Comparison of ENCODE assay signal across 8 mouse cellular contexts in the genomic region with DNA sequence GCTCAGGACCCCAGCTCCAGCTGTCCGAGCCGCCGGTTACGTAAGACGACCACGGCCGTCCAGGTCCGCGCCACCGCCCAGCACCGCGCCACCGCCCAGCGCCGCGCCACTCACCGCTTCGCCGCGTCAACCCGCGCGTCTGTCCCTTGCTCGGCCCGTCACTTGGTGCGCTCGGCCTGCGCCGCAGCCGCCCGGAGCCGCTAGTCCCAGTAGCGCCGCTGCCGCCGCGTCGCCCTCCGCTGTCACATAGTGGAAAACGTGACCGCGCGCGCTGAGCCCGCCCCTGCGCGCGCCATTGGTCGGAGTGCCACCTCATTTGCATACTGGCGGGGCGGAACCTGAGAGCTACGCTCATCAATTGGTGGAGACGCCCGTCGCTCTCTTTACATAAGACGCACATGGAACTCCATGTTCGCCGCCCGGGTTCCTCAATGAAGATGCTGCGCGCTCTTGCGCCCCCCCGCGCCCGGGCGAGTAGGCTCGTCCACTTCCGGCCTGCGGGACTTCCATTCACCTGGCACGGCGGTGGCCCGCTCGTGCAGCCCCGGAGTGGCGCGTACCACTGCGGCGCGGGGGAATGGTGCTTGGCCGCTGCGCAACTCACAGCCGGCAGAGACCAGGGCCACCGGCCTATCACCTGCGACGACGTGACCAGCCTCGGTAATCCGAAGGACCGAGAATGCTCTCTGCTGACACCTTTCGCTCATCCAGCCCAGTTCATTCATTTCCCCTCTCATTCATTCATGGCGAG. TPM values are rescaled to one million over a fixed set of nuclear protein-coding genes. Genes with fewer than 3 reads are reported as not detected.
DNase-seq lines count a peak whose midpoint lies in the region; ATAC-seq and TF ChIP-seq lines count a peak whose summit lies in the region.

A gene (minus strand): TSS at position 266 of the 751 bp plus-strand sequence.

- peak within 1 kb of the TSS; percentile 45 for H3K9ac ChIP-seq in hindbrain, embryonic 11.5 days (ENCODE audit: low read depth, low read length)
- peak within 1 kb of the TSS; percentile 96 for H3K9ac ChIP-seq in lung, postnatal 0 days (replicated peaks; ENCODE audit: low read depth)

- peak; percentile 100 for DNase-seq in NIH3T3 (ENCODE audit: low read depth)
- peak; percentile 100 for DNase-seq in cerebellum, adult 9-11 months
- peak; percentile 98 to 100 for DNase-seq in frontal cortex, adult 2 months (ENCODE audit: extremely low spot score in 1 of 2, low spot score in 1 of 2)
- DNase-seq in hindbrain, embryonic 11.5 days (ENCODE audit: low spot score) = peak; percentile 100
- DNase-seq in layer of hippocampus, postnatal 10 days (ENCODE audit: low spot score in 2 of 2) = peak; percentile 99
- peak; percentile 99 for DNase-seq in lung, postnatal 0 days (ENCODE audit: low spot score)
- DNase-seq in ovary, postnatal 10 days (ENCODE audit: low spot score) = peak; percentile 94
- DNase-seq in thymus, postnatal 0 days (ENCODE audit: low spot score) = peak; percentile 100

- H3K36me3 ChIP-seq in hindbrain, embryonic 11.5 days (ENCODE audit: control insufficient read depth, insufficient read depth, low read length) = no peaks in the 10 kb centered on the region
- H3K36me3 ChIP-seq in lung, postnatal 0 days (ENCODE audit: insufficient read depth, low read length) = no peaks in the 10 kb centered on the region

- no peaks in the 10 kb centered on the region for H3K9me3 ChIP-seq in hindbrain, embryonic 11.5 days (ENCODE audit: control insufficient read depth, low read length)
- no peaks in the 10 kb centered on the region for H3K9me3 ChIP-seq in lung, postnatal 0 days (ENCODE audit: low read length)

- H3K4me3 ChIP-seq in hindbrain, embryonic 11.5 days (ENCODE audit: low read depth, low read length) = peak within 1 kb of the TSS; percentile 63
- H3K4me3 ChIP-seq in lung, postnatal 0 days (ENCODE audit: low read depth, low read length) = peak within 1 kb of the TSS; percentile 83

- peak; percentile 60 for TF ChIP-seq CTCF in lung, postnatal 0 days (IDR thresholded peaks at IDR 0.05)

- H3K4me1 ChIP-seq in hindbrain, embryonic 11.5 days (replicated peaks; ENCODE audit: control insufficient read depth, insufficient read depth, low read length) = peaks cover 5% of the 10 kb centered on the region; the same call in 1 of the 2 replicates
- H3K4me1 ChIP-seq in lung, postnatal 0 days (ENCODE audit: insufficient read depth, low read depth, low read length) = peaks cover 33% of the 10 kb centered on the region

- WGBS in hindbrain, embryonic 11.5 days = under 1% methylated on average over 77 of the region's 91 CpGs
- under 1% methylated on average over 84 of the region's 91 CpGs for WGBS in lung, postnatal 0 days

- ATAC-seq in hindbrain, embryonic 11.5 days (ENCODE audit: low FRiP score) = peak; percentile 97
- peak; percentile 84 for ATAC-seq in lung, postnatal 0 days

- TF ChIP-seq EP300 in lung, postnatal 0 days (IDR thresholded peaks at IDR 0.05) = peak; percentile 79

- H3K4me2 ChIP-seq in hindbrain, embryonic 11.5 days (replicated peaks; ENCODE audit: low read depth, low read length) = peak within 1 kb of the TSS; percentile 69
- H3K4me2 ChIP-seq in lung, postnatal 0 days (replicated peaks; ENCODE audit: low read depth, low read length) = peak within 1 kb of the TSS; percentile 74

- 0 out of 2 replicates have a peak within 1 kb of the TSS, but pooled peaks have one; percentile 60 for H3K27ac ChIP-seq in hindbrain, embryonic 11.5 days (ENCODE audit: low read depth, low read length)
- H3K27ac ChIP-seq in lung, postnatal 0 days (ENCODE audit: low read length) = peak within 1 kb of the TSS; percentile 98

- no peaks in the 10 kb centered on the region for H3K27me3 ChIP-seq in hindbrain, embryonic 11.5 days (ENCODE audit: control insufficient read depth, insufficient read depth, low read length)
- no peaks in the 10 kb centered on the region for H3K27me3 ChIP-seq in lung, postnatal 0 days (replicated peaks; ENCODE audit: insufficient read depth, low read length)

RNA-seq across cellular contexts. Expression of the gene that starts here (rescaled TPM):
- 18.6 and 19.4 TPM in 2 replicates for polyA plus RNA-seq in frontal cortex, adult 2 months (2012; rRNA removed)
- 1.7 and 2.8 TPM in 2 replicates for polyA plus RNA-seq in hindbrain, embryonic 11.5 days (2014; fragmentation: Nextera tagmentation; extraction: Ambion mirVana)
- total RNA-seq in layer of hippocampus, postnatal 10 days (2021) = 10 to 100 TPM; 16.1 to 18.6 TPM
- polyA plus RNA-seq in lung, postnatal 0 days (2015; fragmentation: Nextera tagmentation; extraction: Ambion mirVana) = 6.3 and 7.3 TPM in 2 replicates
- 0.95 and 1.1 TPM in 2 replicates for polyA plus RNA-seq in thymus, postnatal 0 days (2015; fragmentation: Nextera tagmentation; extraction: Ambion mirVana)

Comparison
In these comparisons a context has a peak if more than half of its experiments do, and no peak if none do; other contexts are left out.
1. Peak in every context shown above with its lines: DNase-seq, ATAC-seq, H3K4me3 ChIP-seq and H3K27ac ChIP-seq.